Mouse (Mus musculus) olfactory bulb, adult 2 months (tissue): ENCODE measurements around the gene Fam171a2. TPM values are rescaled to one million over a fixed set of nuclear protein-coding genes. Genes with fewer than 3 reads are reported as not detected.
A peak's percentile ranks its signal among the peaks of the same experiment; 100 is the strongest.

Experiments used
- H3K27ac ChIP-seq: fragments of 200-500 bp; 2 replicates; pipeline ENCODE4 v1.5.1; 2012; ENCODE audit warnings: low read depth, low read length; ENCODE audit not compliant: insufficient read depth
- H3K4me1 ChIP-seq: fragments of 200-500 bp; 2 replicates; pipeline ENCODE4 v1.6.1; 2012; ENCODE audit warnings: low read length; ENCODE audit not compliant: control insufficient read depth, insufficient read depth
- H3K4me3 ChIP-seq: fragments of 200-500 bp; 2 replicates; pipeline ENCODE4 v1.5.1; 2012; ENCODE audit warnings: mild to moderate bottlenecking, low read depth, low read length, moderate library complexity; ENCODE audit not compliant: insufficient read depth
- CTCF ChIP-seq: fragments of 200-500 bp; IDR thresholded peaks from 2 replicates; pipeline ENCODE4 v1.5.1; 2012; ENCODE audit warnings: low read depth, mild to moderate bottlenecking, low read length, moderate library complexity; ENCODE audit not compliant: insufficient read depth
- POLR2A ChIP-seq: fragments of 200-500 bp; IDR thresholded peaks from 2 replicates; pipeline ENCODE4 v1.6.1; 2012; ENCODE audit warnings: mild to moderate bottlenecking, low read depth, low read length, moderate library complexity; ENCODE audit not compliant: insufficient read depth
- WGBS: fragments of 180-500 bp; shearing (Covaris S2); methylation state at CpG from one replicate; pipeline ENCODE4 v1.1.7; 2018; 5-methylcytosine and 5-hydroxymethylcytosine counted together
- polyA plus RNA-seq: library from polyadenylated mRNA; stranded (reverse); fragments of >200 nt; gene quantifications from 2 replicates; pipeline ENCODE4 v1.2.4, GENCODE M21; 2012; ENCODE audit warnings: low replicate concordance; ENCODE audit not compliant: missing spikeins, insufficient read depth, insufficient read length

Fam171a2 gene
- polyA plus RNA-seq, 1 experiment: not detected

- Histone ChIP-seq H3K4me1 (peaks cover 43% of the 10 kb centered on the region), H3K4me3 (peak overlapping the region; percentile 94), H3K27ac (peak overlapping the region; percentile 47; the same call in 1 of the 2 replicates)
- WGBS: 13% methylated on average over 10 of the region's 10 CpGs
- no peak for TF ChIP-seq POLR2A
- TF ChIP-seq CTCF: no peak
Measured at GRCm38 (mm10) chr11:102445264-102445890, 2.1 kb downstream of the Fam171a2 start.

GRCm38 (mm10) chr11:102444781-102445180 is 2.7 kb downstream of the Fam171a2 start:
- TF ChIP-seq POLR2A (no peak), CTCF (no peak)
- WGBS: 26% methylated on average over 6 of the region's 6 CpGs
- H3K27ac ChIP-seq: no peak overlapping the region
- no peak overlapping the region for H3K4me3 ChIP-seq
- peaks cover 43% of the 10 kb centered on the region for H3K4me1 ChIP-seq

GRCm38 (mm10) chr11:102444321-102444720 is 3.2 kb downstream of the Fam171a2 start:
- H3K4me3 ChIP-seq: no peak overlapping the region
- 65% methylated on average over 3 of the region's 3 CpGs for WGBS
- H3K27ac ChIP-seq: no peak overlapping the region
- TF ChIP-seq POLR2A (no peak), CTCF (no peak)
- peaks cover 43% of the 10 kb centered on the region for H3K4me1 ChIP-seq

- H3K4me3 ChIP-seq: no peak overlapping the region
- H3K4me1 ChIP-seq: peaks cover 39% of the 10 kb centered on the region
- H3K27ac ChIP-seq: no peak overlapping the region
- WGBS: 63% methylated on average over 12 of the region's 12 CpGs
- TF ChIP-seq CTCF: no peak
- no peak for TF ChIP-seq POLR2A
Measured at GRCm38 (mm10) chr11:102443740-102444139, 3.7 kb downstream of the Fam171a2 start.

GRCm38 (mm10) chr11:102442089-102442488 is 5.4 kb downstream of the Fam171a2 start:
- H3K4me3 ChIP-seq: no peak overlapping the region
- no peak overlapping the region for H3K27ac ChIP-seq
- peaks cover 42% of the 10 kb centered on the region for H3K4me1 ChIP-seq
- TF ChIP-seq CTCF: no peak
- WGBS: 85% methylated on average over 6 of the region's 6 CpGs

GRCm38 (mm10) chr11:102441434-102441833 is 6.0 kb downstream of the Fam171a2 start:
- Histone ChIP-seq H3K27ac (no peak overlapping the region), H3K4me3 (no peak overlapping the region), H3K4me1 (peaks cover 46% of the 10 kb centered on the region)
- TF ChIP-seq POLR2A (no peak), CTCF (no peak)
- 71% methylated on average over 3 of the region's 3 CpGs for WGBS

- Histone ChIP-seq H3K27ac (no peak overlapping the region), H3K4me1 (peaks cover 41% of the 10 kb centered on the region), H3K4me3 (no peak overlapping the region)
- WGBS: 91% methylated on average over 8 of the region's 8 CpGs
- TF ChIP-seq POLR2A (no peak), CTCF (no peak)
Measured at GRCm38 (mm10) chr11:102440255-102440654, 7.2 kb downstream of the Fam171a2 start.

- peaks cover 36% of the 10 kb centered on the region for H3K4me1 ChIP-seq
- WGBS: 77% methylated on average over 14 of the region's 14 CpGs
- H3K27ac ChIP-seq: no peak overlapping the region
- TF ChIP-seq POLR2A (no peak), CTCF (no peak)
- H3K4me3 ChIP-seq: no peak overlapping the region
Measured at GRCm38 (mm10) chr11:102439093-102440082, 8.1 kb downstream of the Fam171a2 start.

GRCm38 (mm10) chr11:102438212-102439092 is 9.0 kb downstream of the Fam171a2 start:
- WGBS: 14% methylated on average over 77 of the region's 77 CpGs
- H3K4me1 ChIP-seq: peaks cover 34% of the 10 kb centered on the region
- TF ChIP-seq POLR2A (no peak; the same call in none of the 2 replicates), CTCF (peak; percentile 87)
- H3K27ac ChIP-seq: peak overlapping the region; percentile 23; the same call in 1 of the 2 replicates
- peak overlapping the region; percentile 62 for H3K4me3 ChIP-seq
